ENCODE assay signal across 8 mouse cellular contexts in the genomic region with DNA sequence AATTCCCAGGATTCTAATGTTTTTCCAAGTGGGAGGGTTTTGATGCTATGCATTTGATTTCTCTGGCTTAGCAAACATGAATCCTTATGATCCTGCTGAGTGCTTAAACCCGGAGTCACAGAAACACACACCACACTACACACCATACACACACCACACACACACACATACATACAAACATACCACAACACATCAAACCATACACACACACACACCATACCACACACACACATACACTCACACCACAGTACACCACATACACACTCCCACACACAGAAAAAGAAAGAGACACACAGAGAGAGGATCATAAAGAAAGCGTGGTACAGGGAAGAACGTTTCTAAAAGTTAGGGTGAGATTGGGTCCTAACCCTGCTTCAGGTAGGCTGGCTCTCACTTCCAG.
DNase-seq lines count a peak whose midpoint lies in the region; ATAC-seq and TF ChIP-seq lines count a peak whose summit lies in the region.

No protein-coding gene starts in this region.

- no peak overlapping the region for H3K9ac ChIP-seq in lung, embryonic 14.5 days
- no peak overlapping the region for H3K9ac ChIP-seq in forebrain, embryonic 15.5 days (replicated peaks)
- H3K9ac ChIP-seq in limb, embryonic 11.5 days (ENCODE audit: low read length): no peak overlapping the region
- H3K9ac ChIP-seq in neural tube, embryonic 15.5 days (replicated peaks): no peak overlapping the region

- 0 out of 2 replicates have a peak, but pooled peaks cover 6% of the 10 kb centered on the region for H3K9me3 ChIP-seq in lung, embryonic 14.5 days (ENCODE audit: low read depth, low read length)
- no peaks in the 10 kb centered on the region for H3K9me3 ChIP-seq in forebrain, embryonic 15.5 days
- no peaks in the 10 kb centered on the region for H3K9me3 ChIP-seq in limb, embryonic 11.5 days (ENCODE audit: control insufficient read depth, low read length)
- H3K9me3 ChIP-seq in neural tube, embryonic 15.5 days (replicated peaks): no peaks in the 10 kb centered on the region

- DNase-seq in lung, embryonic 14.5 days: no peak
- no peak for DNase-seq in lung, postnatal 25 days (ENCODE audit: low spot score)
- DNase-seq in limb, embryonic 11.5 days (ENCODE audit: low spot score): no peak
- DNase-seq in cerebellum, postnatal 36 days: no peak
- no peak for DNase-seq in gastrocnemius, adult 18-20 months (ENCODE audit: low spot score)
- DNase-seq in cerebellum, postnatal 10 days: no peak

- no peak overlapping the region; the same call in 1 of the 2 replicates for H3K27ac ChIP-seq in lung, embryonic 14.5 days (ENCODE audit: low read depth)
- H3K27ac ChIP-seq in forebrain, embryonic 15.5 days (replicated peaks): no peak overlapping the region
- no peak overlapping the region for H3K27ac ChIP-seq in limb, embryonic 11.5 days (replicated peaks; ENCODE audit: low read depth, low read length)
- no peak overlapping the region for H3K27ac ChIP-seq in neural tube, embryonic 15.5 days (replicated peaks)

- H3K4me2 ChIP-seq in lung, embryonic 14.5 days: peak overlapping the region; percentile 48
- H3K4me2 ChIP-seq in forebrain, embryonic 15.5 days (replicated peaks): peak overlapping the region; percentile 29; the same call in 1 of the 2 replicates
- 0 out of 2 replicates have a peak overlapping the region, but pooled peaks have one; percentile 3 for H3K4me2 ChIP-seq in limb, embryonic 11.5 days (ENCODE audit: low read depth, severe bottlenecking)
- peak overlapping the region; percentile 50 for H3K4me2 ChIP-seq in neural tube, embryonic 15.5 days

- H3K4me1 ChIP-seq in lung, embryonic 14.5 days (ENCODE audit: insufficient read depth): peaks cover 19% of the 10 kb centered on the region; the same call in 1 of the 2 replicates
- peaks cover 21% of the 10 kb centered on the region for H3K4me1 ChIP-seq in forebrain, embryonic 15.5 days
- H3K4me1 ChIP-seq in limb, embryonic 11.5 days (ENCODE audit: control insufficient read depth, insufficient read depth, low read length): peaks cover 8% of the 10 kb centered on the region
- peaks cover 16% of the 10 kb centered on the region for H3K4me1 ChIP-seq in neural tube, embryonic 15.5 days

- H3K4me3 ChIP-seq in lung, embryonic 14.5 days (ENCODE audit: low read depth, low read length): no peak overlapping the region
- no peak overlapping the region for H3K4me3 ChIP-seq in forebrain, embryonic 15.5 days
- H3K4me3 ChIP-seq in limb, embryonic 11.5 days (ENCODE audit: low read depth, low read length): no peak overlapping the region
- H3K4me3 ChIP-seq in neural tube, embryonic 15.5 days (replicated peaks): no peak overlapping the region

- H3K27me3 ChIP-seq in lung, embryonic 14.5 days (ENCODE audit: insufficient read depth, low read length): no peaks in the 10 kb centered on the region
- H3K27me3 ChIP-seq in forebrain, embryonic 15.5 days: no peaks in the 10 kb centered on the region
- no peaks in the 10 kb centered on the region for H3K27me3 ChIP-seq in limb, embryonic 11.5 days (ENCODE audit: control insufficient read depth, insufficient read depth, low read length)
- 0 out of 2 replicates have a peak, but pooled peaks cover 5% of the 10 kb centered on the region for H3K27me3 ChIP-seq in neural tube, embryonic 15.5 days (replicated peaks)

- 35% methylated on average over 3 of the region's 3 CpGs for WGBS in lung, embryonic 14.5 days
- 60% methylated on average over 3 of the region's 3 CpGs for WGBS in forebrain, embryonic 15.5 days
- 51% methylated on average over 3 of the region's 3 CpGs for WGBS in limb, embryonic 11.5 days
- WGBS in neural tube, embryonic 15.5 days: 47% methylated on average over 3 of the region's 3 CpGs

- TF ChIP-seq CTCF in lung, embryonic 14.5 days (IDR thresholded peaks at IDR 0.05; ENCODE audit: low read depth): no peak

- no peaks in the 10 kb centered on the region for H3K36me3 ChIP-seq in lung, embryonic 14.5 days (ENCODE audit: insufficient read depth)
- H3K36me3 ChIP-seq in forebrain, embryonic 15.5 days: no peaks in the 10 kb centered on the region
- H3K36me3 ChIP-seq in limb, embryonic 11.5 days (ENCODE audit: control insufficient read depth, insufficient read depth, low read length): no peaks in the 10 kb centered on the region
- H3K36me3 ChIP-seq in neural tube, embryonic 15.5 days: no peaks in the 10 kb centered on the region

- ATAC-seq in lung, embryonic 14.5 days (ENCODE audit: insufficient read depth): peak; percentile 29
- ATAC-seq in forebrain, embryonic 15.5 days (replicated peaks): no peak
- no peak for ATAC-seq in limb, embryonic 11.5 days (ENCODE audit: insufficient number of reproducible peaks, low FRiP score, low TSS enrichment, low read depth)
- no peak for ATAC-seq in neural tube, embryonic 15.5 days (ENCODE audit: low FRiP score)
